Mouse (Mus musculus) embryonic facial prominence, embryonic 12.5 days (tissue): ENCODE measurements around the gene Rgmb. TPM values are rescaled to one million over a fixed set of nuclear protein-coding genes. Genes with fewer than 3 reads are reported as not detected.

Experiments used
- ATAC-seq: fragments of 200-750 bp; cut with Nextera tagmentation; 2 replicates; pipeline ENCODE4 v1.8.0; 2017; ENCODE audit not compliant: insufficient number of reproducible peaks, insufficient read depth, low FRiP score, low TSS enrichment
- H3K27ac ChIP-seq: fragments of 300-500 bp; sonication (generic); 2 replicates; pipeline ENCODE4 v1.5.1; 2016; ENCODE audit warnings: mild to moderate bottlenecking
- H3K27me3 ChIP-seq: fragments of 300-500 bp; sonication (generic); 2 replicates; pipeline ENCODE4 v1.6.1; 2016; ENCODE audit warnings: mild to moderate bottlenecking, moderate library complexity
- H3K36me3 ChIP-seq: fragments of 300-500 bp; sonication (generic); 2 replicates; pipeline ENCODE4 v1.6.1; 2016; ENCODE audit warnings: mild to moderate bottlenecking
- H3K4me1 ChIP-seq: fragments of 300-500 bp; sonication (generic); 2 replicates; pipeline ENCODE4 v1.6.1; 2016
- H3K4me2 ChIP-seq: fragments of 300-500 bp; sonication (generic); replicated peaks from 2 replicates; pipeline ENCODE4 v1.6.1; 2016; ENCODE audit warnings: mild to moderate bottlenecking, moderate library complexity
- H3K4me3 ChIP-seq: fragments of 300-500 bp; sonication (generic); 2 replicates; pipeline ENCODE4 v1.5.1; 2016; ENCODE audit warnings: mild to moderate bottlenecking
- H3K9ac ChIP-seq: fragments of 300-500 bp; sonication (generic); 2 replicates; pipeline ENCODE4 v1.6.1; 2016; ENCODE audit warnings: mild to moderate bottlenecking, moderate library complexity
- H3K9me3 ChIP-seq: fragments of 300-500 bp; sonication (generic); 2 replicates; pipeline ENCODE4 v1.6.1; 2016; ENCODE audit warnings: mild to moderate bottlenecking, moderate library complexity
- WGBS: fragments of 180-500 bp; shearing (Covaris S2); methylation state at CpG from one replicate; pipeline ENCODE4 v1.1.7; 2016; 5-methylcytosine and 5-hydroxymethylcytosine counted together
- polyA plus RNA-seq: library from polyadenylated mRNA; unstranded; fragments of >200 nt; fragmentation: Nextera tagmentation; extraction: Ambion mirVana; gene quantifications from 2 replicates; pipeline ENCODE4 v1.2.1, GENCODE M21; 2016

The Rgmb gene
- polyA plus RNA-seq, 1 experiment from 2014 or later, result 33.5 TPM

- 86% methylated on average over 7 of the region's 7 CpGs for WGBS
- no peak overlapping the region for H3K4me2 ChIP-seq
- H3K4me3 ChIP-seq, result no peak overlapping the region
- H3K9ac ChIP-seq, result no peak overlapping the region
- no peak overlapping the region for H3K27ac ChIP-seq
- H3K4me1 ChIP-seq, result no peaks in the 10 kb centered on the region
- H3K27me3 ChIP-seq, result no peaks in the 10 kb centered on the region
- no peaks in the 10 kb centered on the region for H3K9me3 ChIP-seq
- H3K36me3 ChIP-seq, result peaks cover 60% of the 10 kb centered on the region
- ATAC-seq, result no peak
These were observed 61.6 kb downstream of the Rgmb start for GRCm38 (mm10) chr17:15769081-15769724.

GRCm38 (mm10) chr17:15761191-15761590 is 69.6 kb downstream of the Rgmb start:
- no peaks in the 10 kb centered on the region for H3K27me3 ChIP-seq
- H3K27ac ChIP-seq, result no peak overlapping the region
- no peak for ATAC-seq
- no peak overlapping the region for H3K4me3 ChIP-seq
- H3K4me2 ChIP-seq, result no peak overlapping the region
- peaks cover 72% of the 10 kb centered on the region for H3K36me3 ChIP-seq
- H3K4me1 ChIP-seq, result no peaks in the 10 kb centered on the region
- 84% methylated on average over 8 of the region's 8 CpGs for WGBS
- no peaks in the 10 kb centered on the region for H3K9me3 ChIP-seq
- no peak overlapping the region for H3K9ac ChIP-seq

Other genes with a start within 250 kb of the Rgmb start
- gene Chd1, start 126.1 kb downstream of the Rgmb start, polyA plus RNA-seq, result 45.7 and 46.1 TPM in 2 replicates